Mouse (Mus musculus) frontal cortex, postnatal 25 days (tissue): Measurements from ENCODE around the gene Gtf2i.
"Not testable (repeated sequence)": the region's sequence is repeated elsewhere in the genome, so short reads cannot be mapped to it uniquely, and the experiment has no call there.

Experiments used
- DNase-seq, 2 experiments: peaks; one replicate each; pipeline ENCODE4 v3.0.0; 2022; ENCODE audit warnings: low spot score in 2 of 2

The Gtf2i gene

DNA sequence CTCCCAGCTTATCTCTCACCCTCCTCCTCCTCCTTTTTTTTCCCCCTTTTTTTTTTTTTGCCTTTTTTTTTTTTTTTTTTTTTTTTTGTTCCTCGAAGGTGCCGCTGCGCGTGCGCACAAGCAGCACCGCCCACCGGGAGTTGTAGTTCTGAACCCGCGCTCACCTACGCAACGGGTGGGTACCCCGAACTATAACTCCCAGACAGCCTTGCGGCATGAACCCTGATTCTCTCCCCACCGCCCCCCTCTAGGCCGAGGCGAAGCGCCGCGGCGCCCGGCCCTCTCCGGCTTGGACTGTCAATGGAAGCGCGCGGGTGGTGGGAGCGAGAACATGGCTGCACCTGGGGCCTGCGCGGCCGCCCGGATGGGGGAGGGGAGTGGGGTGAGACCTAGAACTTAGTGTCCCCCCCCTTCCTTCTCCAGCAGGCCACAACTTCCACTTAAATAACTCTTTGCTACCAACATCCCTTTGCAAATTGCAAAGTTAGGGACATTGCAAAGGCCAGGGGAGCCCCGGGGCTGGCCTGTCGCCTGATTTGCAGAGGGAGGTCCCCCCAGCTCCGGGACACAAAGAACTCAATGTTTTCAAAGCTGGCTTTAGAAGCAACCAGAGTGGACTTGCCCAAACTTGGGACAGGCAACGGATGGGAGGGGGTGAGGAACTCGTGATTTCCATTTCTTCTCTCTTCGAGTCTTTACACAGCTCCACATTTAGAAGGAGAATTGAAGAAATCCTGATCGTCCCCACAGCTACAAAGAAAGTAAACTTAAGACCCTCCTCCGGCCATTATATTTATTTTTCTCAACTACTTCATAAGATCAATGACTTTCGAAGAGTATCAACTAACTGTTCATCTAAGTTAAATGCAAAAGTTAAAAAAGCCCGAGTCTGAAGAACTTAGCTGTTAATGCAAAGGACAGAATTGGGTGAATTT, at the start of gene Gtf2i:
Gtf2i (minus strand) TSS at position 73 of the 935 bp plus-strand sequence.
- peak; percentile 80 to 91 for DNase-seq

DNA sequence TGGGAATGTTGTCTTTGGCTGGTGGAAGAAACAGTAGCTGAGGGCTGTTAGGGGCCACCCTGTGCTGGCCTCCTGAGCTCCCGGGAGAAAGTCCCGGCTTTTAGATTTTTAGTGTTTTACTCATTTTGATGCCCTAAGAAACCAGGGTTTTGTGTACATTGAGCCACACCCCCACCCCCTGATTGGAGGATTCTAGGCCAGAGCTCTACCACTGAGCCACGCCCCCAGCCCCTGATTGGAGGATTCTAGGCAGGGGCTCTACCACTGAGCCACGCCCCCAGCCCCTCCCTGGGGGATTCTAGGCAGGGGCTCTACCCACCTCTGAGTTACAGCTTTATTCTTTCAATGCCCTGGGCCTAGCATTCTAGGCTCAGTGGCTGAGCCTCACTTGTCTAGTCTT, 44.5 kb upstream of the Gtf2i start:
- DNase-seq, result no peak

DNA sequence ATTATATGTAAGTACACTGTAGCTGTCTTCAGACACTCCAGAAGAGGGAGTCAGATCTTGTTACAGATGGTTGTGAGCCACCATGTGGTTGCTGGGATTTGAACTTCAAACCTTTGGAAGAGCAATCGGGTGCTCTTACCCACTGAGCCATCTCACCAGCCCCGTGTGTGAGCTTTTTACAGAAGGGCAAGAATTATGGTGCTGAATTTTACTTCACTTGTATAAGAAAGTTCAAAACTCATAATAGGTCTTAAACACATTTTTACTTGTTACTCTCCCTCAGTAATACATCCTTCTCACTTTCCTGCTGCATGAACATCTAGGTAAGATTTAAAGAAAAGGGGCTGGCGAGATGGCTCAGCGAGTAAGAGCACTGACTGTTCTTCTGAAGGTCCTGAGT, 40.8 kb upstream of the Gtf2i start:
- not testable (repeated sequence) for DNase-seq

DNA sequence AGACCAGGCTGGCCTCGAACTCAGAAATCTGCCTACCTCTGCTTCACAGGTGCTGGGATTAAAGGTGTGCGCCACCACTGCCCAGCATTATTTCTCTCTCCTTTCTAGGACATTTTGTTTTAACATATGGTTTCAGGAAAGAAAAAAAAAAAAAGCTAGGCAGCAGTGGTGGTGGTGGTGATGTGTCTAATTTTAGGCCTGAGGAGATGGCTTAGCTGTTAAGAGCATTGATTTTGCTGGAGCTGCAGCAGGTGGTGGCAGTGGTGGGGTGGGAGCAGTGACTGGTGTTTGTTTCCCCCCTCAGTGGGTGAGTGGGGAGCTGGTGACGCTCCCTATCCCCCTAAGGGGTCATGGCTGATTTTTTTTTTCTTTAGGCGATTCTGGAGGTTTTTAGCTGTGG, 38.6 kb upstream of the Gtf2i start:
- DNase-seq, result no peak

DNA sequence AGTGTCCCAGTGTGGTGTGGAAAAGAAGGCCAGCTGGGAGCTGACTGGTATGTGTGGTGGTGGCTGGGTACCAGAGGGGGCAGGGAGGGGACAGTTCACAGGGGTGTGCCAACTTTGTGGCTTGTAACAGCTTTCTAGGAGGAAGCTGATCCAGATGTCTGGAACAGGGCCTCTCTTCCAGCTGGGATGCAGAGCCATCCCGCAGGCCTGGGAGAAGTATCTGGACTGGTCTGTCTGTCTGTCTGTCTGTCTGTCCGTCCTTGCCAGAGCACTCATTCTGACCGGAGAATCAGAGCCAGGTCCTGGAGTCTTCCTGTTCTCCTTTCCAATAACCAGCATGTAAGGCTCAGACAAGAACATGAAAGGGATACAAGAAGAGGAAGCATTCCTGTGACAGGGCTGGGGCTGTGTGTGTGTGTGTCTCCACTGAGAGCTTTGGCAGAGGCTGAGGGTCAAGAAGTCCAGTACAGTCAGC, 38.0 kb upstream of the Gtf2i start:
- no peak for DNase-seq

DNA sequence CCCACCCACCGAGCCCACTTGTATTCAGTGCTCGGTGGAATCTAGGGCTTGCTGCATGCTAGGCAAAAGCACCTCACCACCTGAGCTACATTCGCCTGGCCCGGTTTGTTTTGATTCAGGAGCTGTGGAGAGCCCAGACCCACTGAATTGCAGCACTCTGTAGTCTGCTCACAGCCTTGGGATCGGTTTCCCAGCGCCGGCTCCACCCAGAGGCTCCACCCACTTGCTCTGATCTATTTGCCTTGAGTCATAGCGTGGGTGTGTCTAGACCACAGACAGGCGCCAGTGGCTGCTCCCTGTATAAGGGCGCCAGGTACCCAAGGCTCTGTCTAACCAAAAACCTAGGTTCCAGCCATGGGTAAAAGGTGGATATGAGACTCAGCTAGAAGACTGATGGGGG, 36.1 kb upstream of the Gtf2i start:
- no peak for DNase-seq

DNA sequence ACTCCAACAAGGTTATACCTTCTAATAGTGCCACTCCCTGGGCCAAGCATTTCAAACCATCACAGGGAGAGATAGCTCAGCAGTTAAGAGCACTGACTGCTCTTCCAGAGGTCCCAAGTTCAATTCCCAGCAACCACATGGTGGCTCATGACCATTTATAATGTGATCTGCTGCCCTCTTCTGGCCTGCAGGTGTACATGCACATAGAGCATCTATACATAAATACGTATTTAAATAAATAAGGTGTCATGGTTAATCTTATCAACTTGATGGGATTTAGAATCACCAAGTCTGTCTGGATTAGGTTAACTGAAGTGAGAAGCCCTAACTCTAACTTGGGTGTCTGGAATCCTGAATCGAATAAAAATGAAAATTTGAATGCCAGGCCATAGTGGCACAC, 32.5 kb upstream of the Gtf2i start:
- no peak for DNase-seq

DNA sequence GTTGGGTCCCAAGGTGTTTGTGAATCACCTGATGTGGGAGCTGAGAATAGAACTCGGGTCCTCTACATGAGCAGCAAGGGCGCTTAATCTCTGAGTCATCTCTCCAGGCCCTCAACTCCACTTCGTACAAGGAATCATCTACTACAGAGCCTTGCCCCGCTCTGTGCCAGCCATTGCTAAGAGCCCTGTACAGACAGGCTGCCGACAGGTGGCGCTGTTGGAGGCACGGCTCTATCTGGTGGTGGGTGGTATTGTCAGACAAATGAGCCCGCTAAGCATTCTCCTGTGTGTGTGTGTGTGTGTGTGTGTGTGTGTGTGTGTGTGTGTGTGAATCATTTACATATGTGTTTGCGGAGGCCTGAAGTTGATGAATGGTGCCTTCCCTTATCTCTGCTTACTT, 30.9 kb upstream of the Gtf2i start:
- no peak for DNase-seq

DNA sequence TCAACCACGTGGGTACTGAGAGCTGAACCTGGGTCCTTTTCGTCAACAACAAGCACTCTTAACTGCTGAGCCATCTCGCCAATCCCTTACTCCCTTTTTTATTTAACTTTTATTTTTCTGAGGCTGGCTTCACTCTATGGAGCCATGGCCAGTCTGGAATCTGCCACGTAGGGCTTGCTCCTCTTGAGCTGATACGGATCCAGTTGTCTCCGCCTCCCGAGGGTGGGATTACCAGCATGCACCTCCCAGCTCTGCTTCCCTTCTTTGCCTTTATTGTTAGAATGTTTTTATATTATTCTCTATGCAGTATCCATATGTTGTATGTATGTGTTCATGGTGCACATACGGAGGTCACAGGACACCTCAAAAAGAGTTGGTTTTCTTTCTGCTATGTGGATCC, 29.5 kb upstream of the Gtf2i start:
- DNase-seq, result no peak

DNA sequence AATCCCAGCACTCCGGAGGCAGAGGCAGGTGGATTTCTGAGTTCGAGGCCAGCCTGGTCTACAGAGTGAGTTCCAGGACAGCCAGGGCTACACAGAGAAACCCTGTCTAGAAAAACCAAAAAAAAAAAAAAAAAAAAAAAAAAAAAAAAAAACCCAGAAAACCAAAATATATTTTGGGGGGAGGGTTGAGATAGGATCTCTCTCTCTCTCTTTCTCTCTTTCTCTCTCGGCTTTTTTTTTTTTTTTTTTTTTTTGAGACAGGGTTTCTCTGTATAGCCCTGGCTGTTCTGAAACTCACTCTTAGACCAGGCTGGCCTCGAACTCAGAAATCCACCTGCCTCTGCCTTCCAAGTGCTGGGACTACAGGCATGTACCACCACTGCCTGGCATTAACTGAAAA, 29.0 kb upstream of the Gtf2i start:
- not testable (repeated sequence) for DNase-seq

DNA sequence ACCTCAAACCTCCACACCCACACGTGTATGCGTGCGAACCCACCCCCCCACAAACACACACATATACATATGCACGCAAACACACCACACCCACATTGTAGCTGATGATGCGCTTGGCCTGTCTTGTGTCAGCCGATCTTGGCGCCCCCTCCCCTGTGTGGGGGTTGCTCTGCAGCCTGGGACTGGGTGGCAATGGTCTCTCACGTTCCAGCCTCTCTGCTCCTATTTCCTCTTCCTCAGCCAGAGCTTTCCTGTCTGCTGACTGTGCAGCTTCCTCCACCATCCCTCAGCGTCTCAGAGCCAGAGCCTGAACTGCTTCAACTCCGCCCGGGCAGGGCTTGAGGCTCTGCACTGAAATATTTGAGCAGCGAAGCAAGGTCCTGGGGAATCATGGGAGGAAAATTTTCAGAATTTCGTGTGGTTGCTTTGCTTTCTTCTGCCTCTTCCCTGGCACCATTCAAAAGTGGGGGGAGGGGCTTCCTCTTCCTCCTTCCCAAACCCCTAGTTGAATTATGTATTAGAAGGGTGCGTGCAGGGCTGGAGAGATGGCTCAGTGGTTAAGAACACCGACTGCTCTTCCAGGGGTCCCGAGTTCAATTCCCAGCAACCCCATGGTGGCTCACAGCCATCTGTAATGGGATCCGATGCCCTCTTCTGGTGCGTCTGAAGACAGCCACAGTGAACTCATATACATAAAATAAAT, 28.1 kb upstream of the Gtf2i start:
- DNase-seq, result no peak

DNA sequence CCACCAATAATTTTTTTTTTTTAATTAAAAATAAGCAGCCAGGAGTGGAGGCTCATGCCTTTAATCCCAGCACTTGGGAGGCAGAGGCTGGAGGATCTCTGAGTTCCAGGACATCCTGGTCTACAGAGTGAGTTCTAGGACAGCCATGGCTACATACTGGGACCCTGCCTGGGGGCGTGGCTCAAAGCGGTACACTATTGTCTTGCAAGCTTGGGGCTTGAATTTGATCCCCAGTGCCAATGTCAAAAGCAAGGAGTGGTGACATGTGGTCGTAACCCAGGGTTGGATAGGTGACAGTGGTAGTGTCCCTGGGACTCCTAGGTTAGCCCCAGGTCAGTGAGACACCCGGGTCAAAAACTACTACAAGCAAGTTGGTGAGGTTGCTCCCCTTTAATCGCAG, 27.2 kb upstream of the Gtf2i start:
- DNase-seq, result no peak

DNA sequence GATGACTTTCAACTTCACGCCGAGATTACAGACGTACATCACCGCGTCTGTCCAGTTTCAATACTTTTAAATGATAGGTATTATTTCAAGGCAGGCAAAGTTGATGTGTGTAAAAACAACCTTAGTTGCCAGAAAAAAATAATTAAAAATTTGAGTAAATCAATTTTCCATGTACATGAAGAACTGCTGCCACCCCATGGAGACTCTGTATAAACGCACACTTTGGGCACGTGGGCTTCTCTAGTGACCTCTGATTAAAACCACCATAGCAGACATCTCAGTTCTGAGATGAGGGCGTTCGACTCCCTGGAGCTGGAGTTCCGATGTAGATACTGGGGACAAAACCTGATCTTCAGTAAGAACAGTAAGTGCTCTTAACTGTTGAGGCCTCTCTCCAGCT, 26.8 kb upstream of the Gtf2i start:
- DNase-seq, result no peak

DNA sequence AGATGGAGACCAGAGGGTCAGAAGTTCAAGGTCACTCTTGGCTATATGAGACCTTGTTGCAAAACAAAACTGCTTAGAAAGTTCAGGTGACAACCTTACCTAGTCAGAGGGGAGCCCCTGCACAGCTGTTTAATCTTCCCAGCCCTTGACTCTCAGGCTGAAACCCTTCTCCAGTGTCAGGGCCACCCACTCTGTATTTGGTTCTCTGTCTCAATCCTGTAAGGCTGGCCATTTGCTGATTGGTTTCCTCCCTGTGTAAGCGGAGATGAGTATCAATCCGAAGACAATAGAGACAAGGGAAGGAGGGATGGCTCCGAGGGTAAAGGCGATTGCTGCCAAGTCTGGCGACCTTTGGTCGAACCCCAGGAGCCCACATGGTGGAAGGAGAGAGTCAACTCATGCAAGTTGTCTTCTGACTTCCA, 25.6 kb upstream of the Gtf2i start:
- no peak for DNase-seq

DNA sequence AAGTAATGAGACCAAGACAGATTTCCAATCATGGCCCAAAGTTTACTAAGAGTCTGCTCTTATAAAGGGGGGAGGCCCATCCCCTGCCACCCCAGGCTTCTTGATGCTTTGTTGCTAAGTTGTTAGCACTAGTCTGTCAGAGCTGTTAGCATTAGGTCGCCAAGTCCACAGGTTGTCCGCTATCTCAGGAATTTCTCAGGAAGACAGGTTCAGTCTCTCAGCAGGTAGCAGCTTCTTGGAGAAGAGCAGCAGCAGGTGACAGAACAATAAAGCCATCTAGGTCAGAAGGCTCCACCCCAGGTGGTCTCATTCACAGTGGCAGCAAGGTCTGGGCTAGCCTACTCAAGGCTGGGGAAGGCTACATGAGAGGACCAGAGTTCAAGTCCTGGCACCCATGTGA, 22.5 kb upstream of the Gtf2i start:
- DNase-seq, result not testable (repeated sequence)

DNA sequence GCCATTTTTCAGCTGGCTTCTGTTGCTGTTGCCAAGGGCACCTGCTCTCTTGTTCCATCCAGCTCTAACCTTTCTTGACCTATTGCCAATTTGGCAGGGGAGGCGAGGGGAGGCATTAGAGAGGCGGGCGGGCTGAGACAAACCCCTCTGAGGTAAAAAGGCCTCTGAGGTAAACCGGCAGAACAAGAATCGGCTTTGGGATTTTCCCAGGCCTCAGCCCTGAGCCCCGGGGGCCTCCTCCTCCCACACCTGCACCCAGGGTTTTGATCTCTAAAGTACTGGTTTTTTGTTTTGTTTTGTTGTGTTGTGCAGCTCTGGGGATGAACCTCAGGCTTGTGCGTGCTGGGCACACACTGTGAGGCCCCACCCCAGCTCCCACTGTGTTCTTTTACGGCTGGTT, 18.2 kb upstream of the Gtf2i start:
- DNase-seq, result no peak

DNA sequence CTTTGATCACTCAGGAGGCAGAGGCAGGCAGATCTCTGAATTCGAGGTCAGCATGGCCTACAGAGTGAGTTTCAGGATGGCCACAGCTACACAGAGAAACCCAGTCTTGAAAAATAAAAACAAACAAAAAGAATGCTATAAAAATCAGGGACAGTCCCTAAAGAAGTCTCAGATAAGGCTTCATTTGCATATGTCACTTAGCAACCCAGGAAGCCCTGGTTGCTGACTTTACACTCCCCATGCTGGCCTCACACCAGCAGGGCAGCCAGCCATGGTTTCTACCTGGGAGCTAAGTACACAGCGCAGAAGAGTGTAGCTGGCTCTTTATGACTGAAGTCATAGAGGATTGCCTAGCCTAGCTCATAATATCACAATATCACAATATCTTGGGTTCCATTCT, 15.5 kb upstream of the Gtf2i start:
- no peak for DNase-seq

DNA sequence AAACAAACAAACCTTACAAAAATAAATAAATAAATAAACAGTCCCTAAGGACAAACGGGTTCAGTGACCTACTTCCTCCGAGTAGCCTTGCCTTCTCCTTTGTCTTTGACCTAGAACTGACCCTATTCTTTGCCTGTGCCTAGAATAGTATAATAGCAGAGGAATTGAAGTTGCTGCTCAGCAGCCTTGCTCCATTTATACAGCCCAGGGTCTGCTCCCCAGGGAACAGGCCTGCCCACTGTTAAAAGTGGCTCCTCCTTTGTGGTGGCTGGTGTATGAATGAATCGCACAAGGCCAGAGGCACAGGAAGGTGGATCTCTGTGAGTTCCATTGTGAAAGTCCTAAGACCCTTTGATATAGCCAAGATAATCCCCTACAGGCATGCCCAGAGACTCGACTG, 14.8 kb upstream of the Gtf2i start:
- DNase-seq, result no peak

DNA sequence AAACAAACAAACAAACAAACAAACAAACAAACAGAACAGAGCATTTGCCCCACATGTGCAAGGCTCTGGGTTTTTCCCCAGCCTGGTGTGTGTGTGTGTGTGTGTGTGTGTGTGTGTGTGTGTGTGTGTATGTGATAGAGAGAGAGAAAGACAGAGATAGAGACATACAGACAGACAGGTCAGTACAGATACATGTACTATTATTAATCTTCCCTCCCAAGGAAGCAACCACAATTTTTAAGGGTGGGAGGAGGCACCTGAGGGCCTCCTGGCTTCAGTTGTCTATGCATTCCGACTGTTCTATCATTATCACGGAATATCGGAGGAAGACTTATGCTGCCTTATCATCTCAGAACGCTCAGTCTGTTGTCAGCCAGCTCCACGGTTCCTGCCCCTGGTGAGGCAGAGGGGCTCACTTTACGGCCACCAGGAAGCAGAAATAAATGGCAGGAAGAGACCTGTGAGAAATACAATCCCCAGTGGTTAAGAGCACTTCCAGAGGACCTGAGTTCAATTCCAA, 14.0 kb upstream of the Gtf2i start:
- DNase-seq, result no peak

DNA sequence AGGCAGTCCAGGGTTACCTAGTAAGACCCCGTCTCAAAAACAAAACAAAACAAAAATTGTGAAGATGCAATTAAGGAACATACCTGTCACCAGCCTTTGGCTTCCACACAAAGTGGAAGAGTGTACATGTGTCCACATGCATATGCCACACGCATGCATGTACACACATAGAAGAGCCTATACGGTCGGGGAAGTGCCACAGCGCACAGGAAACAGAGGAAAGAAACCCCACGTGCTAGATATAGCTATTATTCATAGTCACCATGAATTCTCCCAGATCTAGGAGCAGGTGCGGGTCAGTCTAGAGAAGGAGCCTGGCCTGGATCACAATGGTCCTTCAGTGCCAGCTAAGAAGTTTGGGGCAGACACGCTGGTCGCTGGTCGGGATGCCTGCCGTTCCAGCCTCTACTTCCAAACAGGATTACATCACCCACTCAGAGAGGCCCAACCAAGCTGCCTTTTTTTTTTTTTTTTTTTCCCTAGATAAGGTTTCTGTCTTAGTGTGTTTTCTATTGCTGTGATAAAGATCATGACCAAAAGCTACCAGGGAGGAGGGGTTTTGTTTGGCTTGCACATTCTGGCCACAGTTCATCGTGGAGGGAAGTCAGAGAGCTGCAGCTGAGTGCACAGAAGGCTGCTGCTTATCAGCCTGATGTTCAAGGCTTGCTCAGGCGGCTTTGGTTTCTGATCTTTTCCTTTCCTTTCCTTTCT, 11.5 kb upstream of the Gtf2i start:
- no peak for DNase-seq

DNA sequence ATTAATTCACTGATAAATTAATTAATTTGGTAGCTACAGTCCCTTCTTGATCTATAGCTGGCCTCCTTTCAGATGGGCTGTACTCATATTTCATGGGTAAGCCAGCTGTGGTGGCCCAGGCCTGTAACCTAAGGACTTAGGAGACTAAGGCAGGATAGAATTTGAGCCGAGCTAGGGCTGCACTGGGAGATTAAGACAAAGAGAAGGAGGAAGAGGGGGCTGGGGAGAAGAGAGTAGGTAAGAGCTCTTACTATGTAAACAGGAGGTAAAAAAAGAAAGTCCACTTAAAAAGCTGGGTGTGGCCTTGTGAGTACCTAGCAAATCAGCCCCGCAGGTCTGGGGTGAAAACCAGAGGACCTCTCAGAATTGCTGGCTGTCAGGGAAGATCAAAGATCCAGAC, 9.3 kb upstream of the Gtf2i start:
- no peak for DNase-seq

DNA sequence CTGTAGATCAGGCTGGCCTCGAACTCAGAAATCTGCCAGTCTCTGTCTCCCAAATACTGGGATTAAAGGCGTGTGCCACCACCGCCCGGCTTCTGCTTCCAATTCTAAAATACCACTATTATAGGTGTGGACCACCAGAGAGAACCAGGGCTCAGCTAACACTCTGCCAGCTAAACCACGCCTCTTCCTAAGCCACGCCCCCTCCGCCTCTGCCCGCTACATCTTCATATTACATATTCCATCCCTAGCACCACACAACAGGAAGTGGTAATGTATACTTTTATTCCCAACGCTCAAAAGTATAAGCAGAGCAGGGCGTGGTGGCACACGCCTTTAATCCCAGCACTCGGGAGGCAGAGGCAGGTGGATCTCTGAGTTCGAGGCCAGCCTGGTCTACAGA, 8.8 kb upstream of the Gtf2i start:
- no peak for DNase-seq
